Mouse (Mus musculus) G1E (cell line): ENCODE measurements at regions not wholly inside any gene's neighbourhood (a gene's known extent, or its start where the extent isn't known, plus 50 kb on each side); places are given as distances from the start of the nearest gene placed in this dataset.

Experiments
- CTCF ChIP-seq: IDR thresholded peaks from 2 replicates; pipeline ENCODE4 v1.5.1; 2012; ENCODE audit warnings: low read depth, low read length, inconsistent platforms, mixed read lengths
- GATA1 ChIP-seq: IDR thresholded peaks from 2 replicates; pipeline ENCODE4 v1.6.1; 2012; ENCODE audit warnings: borderline replicate concordance, low read length, inconsistent platforms, mixed read lengths
- GATA2 ChIP-seq: IDR thresholded peaks from 2 replicates; pipeline ENCODE4 v1.6.1; 2012; ENCODE audit warnings: low read depth, low read length, inconsistent platforms, borderline replicate concordance
- TAL1 ChIP-seq: conservative IDR thresholded peaks from 2 replicates; pipeline ENCODE4 v1.6.1; 2012; ENCODE audit warnings: low read depth, low read length, inconsistent platforms, mixed read lengths

DNA sequence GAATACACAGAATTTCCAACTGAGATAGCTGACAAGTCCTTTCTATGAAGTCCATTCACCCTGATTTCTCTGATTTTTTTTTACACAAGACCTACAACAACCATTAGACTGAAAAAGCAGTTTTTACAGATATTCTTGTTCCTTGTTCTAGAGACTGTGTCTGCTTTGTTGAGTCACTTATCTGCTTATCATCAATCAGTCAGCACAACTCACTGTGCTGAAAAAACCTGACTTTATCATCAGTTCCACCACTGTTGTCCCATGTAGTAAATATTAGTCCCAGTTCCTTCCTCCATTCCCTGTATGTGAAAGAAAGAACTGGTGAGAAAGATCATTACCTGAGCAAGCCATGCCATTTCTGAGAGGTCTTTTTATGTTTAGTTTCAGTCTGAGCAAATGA lies 73.8 kb upstream of the Sema3d start:
- TF ChIP-seq CTCF, result no peak
- TF ChIP-seq GATA2, result no peak
- no peak for TF ChIP-seq GATA1
- no peak for TF ChIP-seq TAL1
